Mouse (Mus musculus) midbrain, embryonic 14.5 days (tissue): ENCODE data around the gene Galnt7. TPM values are rescaled to one million over a fixed set of nuclear protein-coding genes. Genes with fewer than 3 reads are reported as not detected.

Experiments used
- ATAC-seq: fragments of 200-750 bp; cut with Nextera tagmentation; 2 replicates; pipeline ENCODE4 v1.8.0; 2017; ENCODE audit warnings: moderate number of reproducible peaks, moderate library complexity; ENCODE audit not compliant: low FRiP score, low TSS enrichment
- DNase-seq: peaks from one replicate; pipeline ENCODE4 v3.0.0-alpha.2; 2015
- H3K27ac ChIP-seq: fragments of 300-500 bp; sonication (generic); replicated peaks from 2 replicates; pipeline ENCODE4 v1.5.1; 2014; ENCODE audit warnings: mild to moderate bottlenecking, low read depth, low read length, moderate library complexity
- H3K27me3 ChIP-seq: fragments of 300-500 bp; sonication (generic); 2 replicates; pipeline ENCODE4 v1.6.1; 2014; ENCODE audit warnings: low read length, control low read depth, mixed read lengths; ENCODE audit not compliant: control insufficient read depth, insufficient read depth
- H3K36me3 ChIP-seq: fragments of 300-500 bp; sonication (generic); 2 replicates; pipeline ENCODE4 v1.6.1; 2014; ENCODE audit warnings: low read length, control low read depth; ENCODE audit not compliant: control insufficient read depth, insufficient read depth
- H3K4me1 ChIP-seq: fragments of 300-500 bp; sonication (generic); 2 replicates; pipeline ENCODE4 v1.6.1; 2014; ENCODE audit warnings: mild to moderate bottlenecking, antibody characterized with exemption, low read length, control low read depth; ENCODE audit not compliant: control insufficient read depth, insufficient read depth
- H3K4me2 ChIP-seq: fragments of 300-500 bp; sonication (generic); 2 replicates; pipeline ENCODE4 v1.6.1; 2014; ENCODE audit warnings: mild to moderate bottlenecking, low read length, moderate library complexity
- H3K4me3 ChIP-seq: fragments of 300-500 bp; sonication (generic); replicated peaks from 2 replicates; pipeline ENCODE4 v1.5.1; 2014; ENCODE audit warnings: low read depth, low read length
- H3K9ac ChIP-seq: fragments of 300-500 bp; sonication (generic); replicated peaks from 2 replicates; pipeline ENCODE4 v1.6.1; 2014; ENCODE audit warnings: mild to moderate bottlenecking, low read length, moderate library complexity
- H3K9me3 ChIP-seq: fragments of 300-500 bp; sonication (generic); 2 replicates; pipeline ENCODE4 v1.6.1; 2016; ENCODE audit warnings: low read length, control low read depth, mixed read lengths; ENCODE audit not compliant: control insufficient read depth
- WGBS: fragments of 180-500 bp; shearing (Covaris S2); extraction: QIAGEN DNeasy Blood & Tissue Kit; methylation state at CpG from one replicate; pipeline ENCODE4 v1.1.7; 2014; 5-methylcytosine and 5-hydroxymethylcytosine counted together
- polyA plus RNA-seq: library from polyadenylated mRNA; unstranded; fragments of >200 nt; fragmentation: Nextera tagmentation; extraction: Ambion mirVana; gene quantifications from 2 replicates; pipeline ENCODE4 v1.2.1, GENCODE M21; 2014

The Galnt7 gene
- polyA plus RNA-seq, 1 experiment from 2014 or later = 10.0 TPM

- Histone ChIP-seq H3K27me3 (no peaks in the 10 kb centered on the region), H3K4me1 (peaks cover 4% of the 10 kb centered on the region; the same call in 1 of the 2 replicates), H3K9ac (no peak overlapping the region), H3K27ac (no peak overlapping the region), H3K36me3 (no peaks in the 10 kb centered on the region), H3K9me3 (no peaks in the 10 kb centered on the region), H3K4me3 (no peak overlapping the region), H3K4me2 (no peak overlapping the region)
- 61% methylated on average over 3 of the region's 3 CpGs for WGBS
- ATAC-seq = no peak
- no peak for DNase-seq
Observed at GRCm38 (mm10) chr8:57595853-57596252, 57.0 kb downstream of the Galnt7 start.

- no peak overlapping the region for H3K9ac ChIP-seq
- DNase-seq (no peak), ATAC-seq (no peak)
- H3K4me1 ChIP-seq = no peaks in the 10 kb centered on the region
- 57% methylated on average over 6 of the region's 6 CpGs for WGBS
- no peaks in the 10 kb centered on the region for H3K27me3 ChIP-seq
- H3K4me3 ChIP-seq = no peak overlapping the region
- no peaks in the 10 kb centered on the region for H3K36me3 ChIP-seq
- H3K9me3 ChIP-seq = no peaks in the 10 kb centered on the region
- H3K4me2 ChIP-seq = no peak overlapping the region
- no peak overlapping the region for H3K27ac ChIP-seq
Observed at GRCm38 (mm10) chr8:57594175-57594885, 58.5 kb downstream of the Galnt7 start.

- Histone ChIP-seq H3K4me3 (no peak overlapping the region), H3K36me3 (no peaks in the 10 kb centered on the region), H3K4me1 (no peaks in the 10 kb centered on the region), H3K9ac (no peak overlapping the region), H3K4me2 (no peak overlapping the region), H3K9me3 (no peaks in the 10 kb centered on the region), H3K27me3 (no peaks in the 10 kb centered on the region), H3K27ac (no peak overlapping the region)
- DNase-seq = no peak
- 87% methylated on average over 7 of the region's 7 CpGs for WGBS
- no peak for ATAC-seq
Observed at GRCm38 (mm10) chr8:57592604-57593003, 60.2 kb downstream of the Galnt7 start.

GRCm38 (mm10) chr8:57591681-57592080, 61.2 kb downstream of the Galnt7 start:
- H3K9me3 ChIP-seq = no peaks in the 10 kb centered on the region
- H3K9ac ChIP-seq = no peak overlapping the region
- ATAC-seq = no peak
- H3K4me3 ChIP-seq = no peak overlapping the region
- H3K27ac ChIP-seq = no peak overlapping the region
- H3K27me3 ChIP-seq = no peaks in the 10 kb centered on the region
- no peak for DNase-seq
- H3K36me3 ChIP-seq = no peaks in the 10 kb centered on the region
- H3K4me2 ChIP-seq = no peak overlapping the region
- WGBS = 96% methylated on average over 4 of the region's 4 CpGs
- H3K4me1 ChIP-seq = no peaks in the 10 kb centered on the region

DNA sequence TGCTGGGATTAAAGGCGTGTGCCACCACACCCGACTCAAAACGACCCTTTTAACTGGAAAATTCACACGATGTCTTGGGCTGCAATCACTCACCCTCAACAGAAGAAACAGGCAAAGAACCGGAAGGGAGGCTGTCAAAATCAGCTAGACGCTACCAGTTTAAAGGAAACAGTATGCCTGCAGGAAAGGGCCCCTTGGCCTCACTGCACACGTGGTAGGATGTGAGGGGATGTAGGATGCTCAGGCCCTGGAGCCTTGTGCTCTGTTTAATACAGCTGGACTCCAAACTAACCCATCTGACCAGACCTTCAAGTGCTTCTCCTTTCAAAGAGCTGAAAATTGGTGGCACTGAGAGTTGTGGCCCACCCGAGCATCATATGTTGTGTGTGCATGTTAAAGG, 62.8 kb downstream of the Galnt7 start:
- Histone ChIP-seq H3K4me1 (no peaks in the 10 kb centered on the region), H3K9ac (no peak overlapping the region), H3K36me3 (no peaks in the 10 kb centered on the region), H3K9me3 (no peaks in the 10 kb centered on the region), H3K4me2 (no peak overlapping the region), H3K4me3 (no peak overlapping the region), H3K27me3 (no peaks in the 10 kb centered on the region), H3K27ac (no peak overlapping the region)
- no peak for ATAC-seq
- WGBS = 90% methylated on average over 8 of the region's 8 CpGs
- no peak for DNase-seq

GRCm38 (mm10) chr8:57589176-57589575, 63.7 kb downstream of the Galnt7 start:
- Histone ChIP-seq H3K4me2 (no peak overlapping the region), H3K27me3 (no peaks in the 10 kb centered on the region), H3K9ac (no peak overlapping the region), H3K4me3 (no peak overlapping the region), H3K27ac (no peak overlapping the region), H3K9me3 (no peaks in the 10 kb centered on the region), H3K36me3 (no peaks in the 10 kb centered on the region), H3K4me1 (peaks cover 7% of the 10 kb centered on the region; the same call in 1 of the 2 replicates)
- 96% methylated on average over 9 of the region's 9 CpGs for WGBS
- DNase-seq (no peak), ATAC-seq (no peak)

- H3K4me1 ChIP-seq = peaks cover 7% of the 10 kb centered on the region; the same call in 1 of the 2 replicates
- DNase-seq (no peak), ATAC-seq (no peak)
- no peak overlapping the region for H3K27ac ChIP-seq
- no peak overlapping the region for H3K9ac ChIP-seq
- H3K27me3 ChIP-seq = no peaks in the 10 kb centered on the region
- no peaks in the 10 kb centered on the region for H3K9me3 ChIP-seq
- H3K4me2 ChIP-seq = no peak overlapping the region
- H3K4me3 ChIP-seq = no peak overlapping the region
- WGBS = 93% methylated on average over 1 of the region's 1 CpGs
- H3K36me3 ChIP-seq = no peaks in the 10 kb centered on the region
Observed at GRCm38 (mm10) chr8:57588604-57589003, 64.2 kb downstream of the Galnt7 start.

DNA sequence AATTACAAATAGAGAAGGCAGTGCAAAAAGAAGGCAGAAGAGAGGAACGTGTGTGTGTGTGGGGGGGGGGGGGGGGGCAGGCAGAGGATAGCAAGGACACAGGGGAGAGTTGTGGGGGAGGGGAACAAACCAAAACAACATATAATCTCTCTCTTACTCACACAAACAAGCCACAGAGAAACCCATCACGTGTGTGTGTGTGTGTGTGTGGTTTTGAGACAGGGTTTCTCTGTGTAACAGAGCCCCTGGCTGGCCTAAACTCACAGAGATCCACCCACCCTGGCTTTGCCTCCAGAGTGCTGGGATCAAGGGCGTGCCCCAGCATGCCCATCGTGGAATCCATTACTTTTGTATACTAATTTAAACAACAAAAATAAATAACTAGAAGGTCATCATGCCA, 66.2 kb downstream of the Galnt7 start:
- Histone ChIP-seq H3K27ac (no peak overlapping the region), H3K9ac (no peak overlapping the region), H3K36me3 (no peaks in the 10 kb centered on the region), H3K9me3 (no peaks in the 10 kb centered on the region), H3K4me1 (peaks cover 7% of the 10 kb centered on the region; the same call in 1 of the 2 replicates), H3K27me3 (no peaks in the 10 kb centered on the region), H3K4me2 (no peak overlapping the region), H3K4me3 (no peak overlapping the region)
- no peak for ATAC-seq
- no peak for DNase-seq
- WGBS = 59% methylated on average over 4 of the region's 4 CpGs

DNA sequence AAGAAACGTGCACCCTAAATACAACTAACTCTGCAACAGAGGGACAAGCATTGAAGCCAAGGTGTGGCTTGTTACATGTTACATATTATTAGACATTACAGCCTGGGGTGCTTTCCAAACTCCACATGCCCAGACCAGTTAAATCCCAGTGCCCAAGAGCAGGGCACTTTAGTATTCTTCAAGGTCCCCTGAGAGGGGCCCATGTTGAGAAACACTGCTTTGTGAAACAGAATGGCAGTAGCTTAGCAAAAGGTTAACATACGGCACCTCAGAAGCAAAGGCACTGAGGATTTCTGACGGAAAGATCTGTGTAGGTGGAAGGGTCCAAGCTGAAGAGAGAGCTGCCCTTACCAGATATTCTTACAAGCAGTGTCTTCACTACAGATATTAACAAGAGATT, 67.0 kb downstream of the Galnt7 start:
- DNase-seq (no peak), ATAC-seq (no peak)
- H3K4me2 ChIP-seq = no peak overlapping the region
- 46% methylated on average over 3 of the region's 3 CpGs for WGBS
- H3K9me3 ChIP-seq = no peaks in the 10 kb centered on the region
- no peaks in the 10 kb centered on the region for H3K27me3 ChIP-seq
- no peak overlapping the region for H3K9ac ChIP-seq
- no peak overlapping the region for H3K27ac ChIP-seq
- peaks cover 7% of the 10 kb centered on the region; the same call in 1 of the 2 replicates for H3K4me1 ChIP-seq
- H3K4me3 ChIP-seq = no peak overlapping the region
- H3K36me3 ChIP-seq = no peaks in the 10 kb centered on the region
